Mouse (Mus musculus) spleen, adult 2 months (tissue): ENCODE data around the gene Derl3. TPM values are rescaled to one million over a fixed set of nuclear protein-coding genes. Genes with fewer than 3 reads are reported as not detected.
"Not testable (repeated sequence)": the region's sequence is repeated elsewhere in the genome, so short reads cannot be mapped to it uniquely, and the experiment has no call there.

ENCODE experiments used
- DNase-seq, 2 experiments: peaks; one replicate each; pipeline versions ENCODE4 v3.0.0 to v3.0.0-alpha.2; 2012 to 2021; ENCODE audit warnings: low spot score in 2 of 2, low read depth in 1 of 2
- H3K27ac ChIP-seq: fragments of 200-500 bp; 2 replicates; pipeline ENCODE4 v1.5.1; 2012; ENCODE audit warnings: low read length, inconsistent platforms; ENCODE audit not compliant: insufficient read depth
- H3K27me3 ChIP-seq: fragments of 200-500 bp; 2 replicates; pipeline ENCODE4 v1.6.1; 2012; ENCODE audit warnings: mild to moderate bottlenecking, moderate library complexity, low read length, inconsistent platforms; ENCODE audit not compliant: control insufficient read depth, insufficient read depth
- H3K36me3 ChIP-seq: fragments of 200-500 bp; 2 replicates; pipeline ENCODE4 v1.6.1; 2012; ENCODE audit warnings: mild to moderate bottlenecking, low read length, inconsistent platforms; ENCODE audit not compliant: control insufficient read depth, insufficient read depth
- H3K4me1 ChIP-seq: fragments of 200-500 bp; 2 replicates; pipeline ENCODE4 v1.6.1; 2011; ENCODE audit warnings: inconsistent platforms; ENCODE audit not compliant: control insufficient read depth, insufficient read depth, insufficient read length
- H3K4me3 ChIP-seq: fragments of 200-500 bp; 2 replicates; pipeline ENCODE4 v1.5.1; 2011; ENCODE audit warnings: mild to moderate bottlenecking, inconsistent platforms; ENCODE audit not compliant: insufficient read depth, insufficient read length; ENCODE audit errors: extremely low read depth
- CTCF ChIP-seq: fragments of 200-500 bp; IDR thresholded peaks from 2 replicates; pipeline ENCODE4 v1.5.1; 2011; ENCODE audit warnings: mild to moderate bottlenecking, inconsistent platforms; ENCODE audit not compliant: insufficient read depth, insufficient read length, insufficient replicate concordance; ENCODE audit errors: extremely low read depth
- POLR2A ChIP-seq: fragments of 200-500 bp; IDR thresholded peaks from 2 replicates; pipeline ENCODE4 v1.6.1; 2011; ENCODE audit warnings: low read depth, low read length, inconsistent platforms
- WGBS: fragments of 180-500 bp; shearing (Covaris S2); methylation state at CpG from one replicate; pipeline ENCODE4 v1.1.7; 2018; 5-methylcytosine and 5-hydroxymethylcytosine counted together
- polyA plus RNA-seq: library from polyadenylated mRNA; depleted of rRNA; stranded (reverse); fragments of >200 nt; gene quantifications from 2 replicates; pipeline ENCODE4 v1.2.3, GENCODE M21; 2012

Derl3 gene
- polyA plus RNA-seq, 1 experiment, result 67.3 TPM

DNA sequence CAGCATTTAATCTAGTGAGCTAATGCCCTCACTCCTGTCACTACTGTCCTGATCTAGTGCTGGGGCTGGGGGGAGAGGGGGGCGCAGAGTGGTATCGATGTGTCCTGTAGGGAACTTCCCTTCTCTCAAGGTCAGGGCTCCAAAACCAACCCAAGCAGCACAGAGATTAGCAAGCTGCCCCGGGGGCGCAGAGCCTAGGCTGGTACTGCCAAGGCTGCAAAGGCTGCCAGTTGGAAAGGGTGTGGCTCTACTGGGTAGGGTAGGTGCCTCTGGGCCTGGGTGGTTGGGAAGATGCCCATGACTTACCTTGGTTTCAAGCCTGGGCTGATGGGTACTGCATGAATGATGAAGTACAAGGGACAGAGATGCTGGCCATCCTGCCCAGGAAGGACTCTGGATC, 35.6 kb upstream of the Derl3 start:
- no peak for DNase-seq
- TF ChIP-seq CTCF, result no peak
- no peak for TF ChIP-seq POLR2A
- no peak overlapping the region for H3K4me3 ChIP-seq
- peaks cover 5% of the 10 kb centered on the region; the same call in 1 of the 2 replicates for H3K4me1 ChIP-seq
- no peaks in the 10 kb centered on the region for H3K27me3 ChIP-seq
- 89% methylated on average over 4 of the region's 4 CpGs for WGBS
- H3K27ac ChIP-seq, result no peak overlapping the region
- peaks cover 4% of the 10 kb centered on the region; the same call in 1 of the 2 replicates for H3K36me3 ChIP-seq

DNA sequence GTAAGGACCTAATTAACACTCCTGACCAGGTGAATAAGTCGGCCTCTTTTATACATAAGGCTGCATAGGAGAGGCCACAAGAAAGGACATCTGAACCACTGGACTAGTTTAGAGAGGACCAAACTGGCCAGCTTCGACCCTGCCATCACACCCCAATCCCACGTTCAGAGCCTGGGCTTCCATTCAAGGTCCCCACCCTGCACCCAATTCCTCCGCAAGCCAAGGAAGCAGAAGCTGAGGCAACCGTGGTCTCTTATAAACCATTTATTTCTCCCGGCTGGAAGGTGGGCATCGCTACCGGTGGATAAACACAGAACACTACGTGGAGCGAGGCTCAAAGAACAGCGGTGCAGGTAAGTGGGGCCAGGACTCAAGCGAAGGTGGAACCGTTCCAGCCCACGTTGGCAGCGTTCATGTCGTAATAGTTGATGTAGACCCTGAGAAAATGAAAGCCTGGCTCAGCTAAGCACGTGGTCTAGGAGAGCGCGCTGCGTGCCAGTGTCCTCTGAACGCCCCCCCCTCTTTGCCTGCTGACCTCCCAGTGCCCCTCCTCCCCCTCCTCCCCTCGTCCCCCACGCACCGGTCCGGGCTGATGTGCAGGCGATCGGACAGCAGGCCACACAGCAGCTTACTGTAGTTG, 34.0 kb upstream of the Derl3 start:
- DNase-seq, result no peak
- Histone ChIP-seq H3K36me3 (peaks cover 4% of the 10 kb centered on the region; the same call in 1 of the 2 replicates), H3K27me3 (no peaks in the 10 kb centered on the region), H3K4me3 (peak overlapping the region; percentile 75), H3K27ac (no peak overlapping the region; the same call in 1 of the 2 replicates), H3K4me1 (peaks cover 5% of the 10 kb centered on the region; the same call in 1 of the 2 replicates)
- WGBS, result 6% methylated on average over 27 of the region's 27 CpGs
- TF ChIP-seq POLR2A (no peak), CTCF (no peak)

DNA sequence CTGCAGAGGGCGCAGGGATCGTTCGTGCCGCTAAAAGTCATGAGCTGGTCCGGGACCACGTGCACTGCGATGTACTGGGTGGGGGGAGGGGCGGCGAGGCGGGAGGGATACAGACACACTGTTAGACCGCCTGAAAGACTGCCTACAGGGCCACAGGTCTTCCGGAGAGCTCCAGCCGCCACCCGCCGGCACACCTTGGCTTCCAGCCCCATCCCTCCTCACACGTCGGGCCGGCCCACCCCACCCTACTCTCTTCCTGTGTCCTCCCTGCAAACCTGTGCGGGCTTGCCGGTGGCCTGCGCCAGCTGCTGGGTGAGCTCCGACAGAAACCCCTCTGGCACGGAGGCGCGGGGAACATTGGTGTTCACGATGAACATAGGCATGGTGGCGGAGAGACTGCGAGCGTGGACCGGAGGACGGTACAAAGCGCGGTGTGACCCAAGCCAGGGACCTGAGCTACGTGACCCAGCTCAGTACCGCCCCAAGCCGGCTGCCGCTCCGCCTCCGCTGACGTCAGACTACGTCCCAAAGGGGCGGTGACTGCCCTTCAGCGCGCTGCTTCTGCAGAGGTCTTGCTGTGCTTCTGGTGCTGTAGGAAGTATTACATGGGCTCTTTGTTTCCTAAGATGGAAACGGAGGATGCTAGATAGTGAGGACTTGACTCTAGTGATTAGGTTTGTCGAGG, 33.3 kb upstream of the Derl3 start, which contains the start of gene Mif:
TSS of gene Mif (minus strand) at position 455 of the 685 bp plus-strand sequence.
- TF ChIP-seq POLR2A, result peak; percentile 15; the same call in 1 of the 2 replicates
- WGBS, result under 1% methylated on average over 45 of the region's 46 CpGs
- peak; percentile 79 to 83 for DNase-seq

DNA sequence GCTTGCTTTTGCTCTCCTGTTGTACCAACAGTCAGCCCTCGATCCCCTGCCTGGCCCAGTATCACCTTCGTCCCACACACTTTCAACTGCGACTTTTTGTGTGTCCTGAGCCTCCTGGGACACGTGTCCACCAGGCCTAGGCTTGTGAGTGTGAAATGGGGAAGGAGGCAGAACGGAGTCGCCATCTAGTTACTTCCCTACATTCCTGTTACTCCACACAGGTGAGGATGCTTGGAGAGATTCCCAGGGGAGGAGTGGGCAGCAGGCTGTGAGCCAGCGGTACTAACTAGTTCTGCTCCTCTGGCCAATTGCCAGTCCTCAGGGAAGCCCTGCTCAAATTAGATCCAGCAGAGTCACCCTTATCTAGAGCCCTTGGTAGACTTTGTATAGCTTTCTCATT, 32.5 kb upstream of the Derl3 start:
- H3K36me3 ChIP-seq, result peaks cover 4% of the 10 kb centered on the region; the same call in 1 of the 2 replicates
- no peak overlapping the region for H3K27ac ChIP-seq
- no peak for DNase-seq
- peaks cover 5% of the 10 kb centered on the region; the same call in 1 of the 2 replicates for H3K4me1 ChIP-seq
- WGBS, result 61% methylated on average over 7 of the region's 7 CpGs
- H3K27me3 ChIP-seq, result no peaks in the 10 kb centered on the region
- no peak for TF ChIP-seq CTCF
- no peak for TF ChIP-seq POLR2A
- H3K4me3 ChIP-seq, result no peak overlapping the region

More for the DNA sequence above, 33.3 kb upstream of the Derl3 start, which contains the start of gene Mif:
- not testable (repeated sequence) for H3K4me1 ChIP-seq, H3K27me3 ChIP-seq, H3K36me3 ChIP-seq
- Histone ChIP-seq H3K4me3 (peak within 1 kb of the TSS; percentile 75), H3K27ac (peak within 1 kb of the TSS; percentile 83)

DNA sequence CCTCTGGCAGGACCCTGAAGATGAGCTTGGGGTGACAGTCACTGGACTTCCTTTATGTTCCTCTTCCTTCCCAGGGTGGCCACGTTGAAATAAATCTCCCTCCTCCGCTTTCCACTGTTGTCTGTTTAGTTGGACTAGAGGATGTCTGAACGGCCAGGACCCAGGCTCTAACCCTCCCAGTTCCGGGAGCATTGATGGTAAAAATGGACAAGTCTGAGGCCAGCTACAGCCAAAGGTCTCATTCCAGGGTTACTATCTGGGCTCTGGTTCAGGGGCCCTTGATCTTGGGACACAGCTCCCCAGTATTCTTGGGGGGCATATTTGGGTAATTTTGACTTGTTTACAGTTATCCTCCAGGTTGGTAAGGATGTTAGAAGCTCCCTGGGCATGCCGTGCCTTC, 31.6 kb upstream of the Derl3 start:
- H3K27ac ChIP-seq, result no peak overlapping the region
- TF ChIP-seq CTCF (no peak), POLR2A (no peak)
- H3K4me1 ChIP-seq, result peaks cover 5% of the 10 kb centered on the region; the same call in 1 of the 2 replicates
- DNase-seq, result no peak
- 82% methylated on average over 5 of the region's 5 CpGs for WGBS
- no peaks in the 10 kb centered on the region for H3K27me3 ChIP-seq
- H3K4me3 ChIP-seq, result no peak overlapping the region
- H3K36me3 ChIP-seq, result peaks cover 4% of the 10 kb centered on the region; the same call in 1 of the 2 replicates

DNA sequence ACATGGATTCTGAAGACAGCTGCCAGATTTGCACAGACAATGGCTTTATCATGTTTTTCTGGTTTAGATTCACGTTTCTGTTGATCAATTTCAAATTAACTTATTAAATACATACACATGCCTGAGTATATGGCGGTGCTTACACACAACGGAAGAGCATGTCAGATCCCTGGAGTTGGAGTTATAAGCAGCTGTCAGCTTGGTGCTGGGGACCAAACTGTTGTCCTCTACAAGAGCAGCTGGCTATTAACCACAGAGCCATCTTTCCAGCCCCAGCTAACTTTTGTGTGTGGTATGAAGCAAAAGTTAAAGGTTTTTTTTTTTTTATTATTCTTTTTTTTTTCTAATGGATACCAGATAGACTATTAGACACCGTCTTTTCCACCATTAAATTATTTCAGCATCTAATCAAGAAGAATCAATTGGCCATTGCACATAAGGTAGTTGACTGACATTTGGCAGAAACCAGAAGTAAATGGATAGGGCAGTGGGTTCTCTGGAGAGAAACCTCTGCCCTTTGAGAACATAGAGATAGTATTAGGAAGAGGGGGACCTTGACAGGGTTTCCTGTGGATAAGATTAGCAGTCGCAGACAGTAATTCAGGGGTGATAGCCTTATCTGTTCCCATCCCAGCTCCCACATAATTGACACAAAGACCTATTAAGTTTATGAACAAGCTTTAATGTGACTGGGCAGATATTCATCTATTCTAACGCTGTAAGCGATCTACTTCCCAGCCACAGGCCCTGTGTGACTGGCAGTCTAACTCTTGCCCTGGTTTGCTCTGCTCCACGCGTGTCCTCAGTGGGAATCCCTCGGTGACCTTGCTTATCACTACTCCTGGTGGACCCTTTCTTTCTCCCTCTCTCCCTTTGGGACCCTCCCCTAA, 20.9 kb upstream of the Derl3 start:
- no peak for DNase-seq
- no peak for TF ChIP-seq CTCF
- TF ChIP-seq POLR2A, result no peak
- H3K27ac ChIP-seq, result no peak overlapping the region
- H3K27me3 ChIP-seq, result no peaks in the 10 kb centered on the region
- peak overlapping the region; percentile 50; the same call in 1 of the 2 replicates for H3K4me3 ChIP-seq
- 52% methylated on average over 10 of the region's 10 CpGs for WGBS
- no peaks in the 10 kb centered on the region for H3K4me1 ChIP-seq
- H3K36me3 ChIP-seq, result no peaks in the 10 kb centered on the region
